ENCODE assay signal across 9 mouse cellular contexts in the genomic region with DNA sequence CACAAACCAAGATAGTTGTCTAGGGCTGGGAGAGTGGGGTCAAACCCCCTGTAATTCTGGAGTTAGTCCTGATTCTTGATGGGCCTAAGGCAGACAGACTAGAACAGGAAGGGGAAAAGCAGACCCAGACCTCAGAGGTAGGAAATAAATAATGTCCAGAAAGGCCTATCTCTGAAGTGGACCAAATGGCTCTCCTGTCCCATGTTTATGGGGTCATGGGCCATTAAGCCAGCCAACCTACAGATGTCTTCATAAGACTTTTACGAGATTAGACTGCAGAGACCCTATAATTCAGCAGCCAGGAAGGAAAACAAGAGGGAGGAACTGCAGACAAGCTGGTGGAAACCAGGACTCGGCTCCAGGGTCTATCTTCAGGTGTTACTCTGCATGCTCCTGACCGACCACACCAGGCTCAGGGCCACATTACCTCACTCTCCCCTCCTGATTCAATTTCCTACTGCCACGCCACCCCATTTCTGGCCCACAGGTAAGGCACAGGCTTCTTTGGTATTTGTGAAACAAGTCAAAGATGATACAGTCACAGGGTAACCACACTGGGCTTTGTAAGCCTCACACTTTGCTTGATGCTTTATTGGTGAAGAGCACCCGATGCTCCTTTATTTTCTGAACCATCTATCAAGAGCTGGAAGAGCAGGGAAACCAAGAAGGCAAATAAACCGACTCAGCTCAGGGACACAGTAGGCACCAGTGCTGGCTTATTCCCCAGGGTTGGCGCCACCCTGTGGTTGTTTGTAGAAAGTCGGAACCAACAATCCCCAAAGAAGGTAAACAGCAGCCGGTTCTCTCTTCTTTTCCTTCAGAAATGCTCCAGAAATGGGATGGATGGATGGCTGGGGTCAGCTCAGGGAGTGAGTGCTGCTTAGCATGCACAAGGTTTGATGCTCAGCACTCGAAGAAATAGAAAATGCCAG. TPM values are rescaled to one million over a fixed set of nuclear protein-coding genes. Genes with fewer than 3 reads are reported as not detected.
DNase-seq lines count a peak whose midpoint lies in the region; ATAC-seq and TF ChIP-seq lines count a peak whose summit lies in the region.
"Had no signal": no experiment of that assay in that cellular context is flagged by ENCODE, and none has a peak within 500 bp of the region (broad histone marks: within the 10 kb centered on the region; RNA-seq: fewer than 3 reads in every experiment).

No protein-coding gene starts in this region.

- DNase-seq in heart, adult 11 months = peak; percentile 88
- no peak for DNase-seq in heart, adult 9 months (ENCODE audit: low spot score in 2 of 2)
- DNase-seq in right cerebral cortex, adult 18-20 months = peak; percentile 29
- no peak for DNase-seq in right cerebral cortex, postnatal 36 days (ENCODE audit: low spot score in 2 of 2)
- peak; percentile 79 for DNase-seq in adrenal gland, postnatal 14 days
- peak; percentile 81 for DNase-seq in kidney, postnatal 0 days (ENCODE audit: low spot score)
- DNase-seq in frontal cortex, postnatal 10 days (ENCODE audit: low spot score in 2 of 2) = no peak

- H3K4me2 ChIP-seq in kidney, postnatal 0 days (ENCODE audit: low read length) = no peak overlapping the region
- no peak overlapping the region for H3K4me2 ChIP-seq in neural tube, embryonic 14.5 days (ENCODE audit: low read depth, low read length)
- H3K4me2 ChIP-seq: hindbrain, embryonic 15.5 days had no signal

- H3K9ac ChIP-seq in kidney, postnatal 0 days (ENCODE audit: low read depth, low read length) = no peak overlapping the region
- H3K9ac ChIP-seq in neural tube, embryonic 14.5 days (replicated peaks; ENCODE audit: low read depth, low read length) = no peak overlapping the region
- H3K9ac ChIP-seq: hindbrain, embryonic 15.5 days had no signal

- ATAC-seq in kidney, postnatal 0 days (replicated peaks; ENCODE audit: low FRiP score, low read depth) = peak; percentile 58; the same call in 1 of the 2 replicates
- peak; percentile 54; the same call in 1 of the 2 replicates for ATAC-seq in neural tube, embryonic 14.5 days (ENCODE audit: low read depth)

- peaks cover 11% of the 10 kb centered on the region; the same call in 1 of the 2 replicates for H3K36me3 ChIP-seq in kidney, postnatal 0 days (ENCODE audit: insufficient read depth, low read length)
- peaks cover 10% of the 10 kb centered on the region for H3K36me3 ChIP-seq in neural tube, embryonic 14.5 days (ENCODE audit: control insufficient read depth, insufficient read depth, low read length)

- H3K9me3 ChIP-seq in kidney, postnatal 0 days (replicated peaks; ENCODE audit: low read length) = no peaks in the 10 kb centered on the region
- no peaks in the 10 kb centered on the region for H3K9me3 ChIP-seq in neural tube, embryonic 14.5 days (ENCODE audit: control insufficient read depth, low read length)
- H3K9me3 ChIP-seq: hindbrain, embryonic 15.5 days had no signal

- H3K4me1 ChIP-seq in kidney, postnatal 0 days (replicated peaks; ENCODE audit: insufficient read depth, low read length) = peaks cover 5% of the 10 kb centered on the region
- H3K4me1 ChIP-seq in neural tube, embryonic 14.5 days (ENCODE audit: control insufficient read depth, insufficient read depth, low read length) = 0 out of 2 replicates have a peak, but pooled peaks cover 7% of the 10 kb centered on the region

- peak overlapping the region; percentile 48; the same call in 1 of the 2 replicates for H3K27ac ChIP-seq in kidney, postnatal 0 days
- no peak overlapping the region for H3K27ac ChIP-seq in neural tube, embryonic 14.5 days (ENCODE audit: low read depth, low read length)
- H3K27ac ChIP-seq: hindbrain, embryonic 15.5 days had no signal

- no peaks in the 10 kb centered on the region for H3K27me3 ChIP-seq in kidney, postnatal 0 days (ENCODE audit: insufficient read depth, low read length)
- H3K27me3 ChIP-seq in neural tube, embryonic 14.5 days (ENCODE audit: control insufficient read depth, insufficient read depth, low read length) = no peaks in the 10 kb centered on the region
- H3K27me3 ChIP-seq: hindbrain, embryonic 15.5 days had no signal

- H3K4me3 ChIP-seq in kidney, postnatal 0 days (replicated peaks; ENCODE audit: low read depth, low read length) = no peak overlapping the region
- H3K4me3 ChIP-seq in neural tube, embryonic 14.5 days (ENCODE audit: low read depth, low read length) = no peak overlapping the region
- H3K4me3 ChIP-seq: hindbrain, embryonic 15.5 days had no signal

- WGBS in kidney, postnatal 0 days = 23% methylated on average over 10 of the region's 10 CpGs
- WGBS in neural tube, embryonic 14.5 days = 43% methylated on average over 10 of the region's 10 CpGs

- TF ChIP-seq CTCF in kidney, postnatal 0 days (IDR thresholded peaks at IDR 0.05; ENCODE audit: low read depth) = peak; percentile 80

RNA-seq across cellular contexts. Expression of gene Smug1, which starts 23.9 kb away (rescaled TPM):
- 10.9 and 17.6 TPM in 2 replicates for total RNA-seq in adrenal gland, postnatal 14 days (2021)
- polyA plus RNA-seq in kidney, postnatal 0 days (2015; fragmentation: Nextera tagmentation; extraction: Ambion mirVana) = 13.0 TPM in 2 replicates
- 19.2 and 28.0 TPM in 2 replicates for polyA plus RNA-seq in neural tube, embryonic 14.5 days (2014; fragmentation: Nextera tagmentation; extraction: Ambion mirVana)

RNA-seq across cellular contexts. Expression of gene Cbx5, which starts 48.8 kb away (rescaled TPM):
- 73.0 and 73.8 TPM in 2 replicates for total RNA-seq in adrenal gland, postnatal 14 days (2021)
- 62.0 and 68.2 TPM in 2 replicates for polyA plus RNA-seq in kidney, postnatal 0 days (2015; fragmentation: Nextera tagmentation; extraction: Ambion mirVana)
- 132 and 143 TPM in 2 replicates for polyA plus RNA-seq in neural tube, embryonic 14.5 days (2014; fragmentation: Nextera tagmentation; extraction: Ambion mirVana)

RNA-seq across cellular contexts. Expression of gene Hnrnpa1, which starts 49.4 kb away (rescaled TPM):
- total RNA-seq in adrenal gland, postnatal 14 days (2021) = 273 and 322 TPM in 2 replicates
- polyA plus RNA-seq in kidney, postnatal 0 days (2015; fragmentation: Nextera tagmentation; extraction: Ambion mirVana) = 705 and 720 TPM in 2 replicates
- 635 and 713 TPM in 2 replicates for polyA plus RNA-seq in neural tube, embryonic 14.5 days (2014; fragmentation: Nextera tagmentation; extraction: Ambion mirVana)

Comparison
In these comparisons a context has a peak if more than half of its experiments do, and no peak if none do; other contexts are left out.
1. DNase-seq: peak in heart, adult 11 months (single experiment), right cerebral cortex, adult 18-20 months (single experiment), adrenal gland, postnatal 14 days (single experiment) and kidney, postnatal 0 days (single experiment); none in heart, adult 9 months (0 of 2), right cerebral cortex, postnatal 36 days (0 of 2) and frontal cortex, postnatal 10 days (0 of 2).